Mouse (Mus musculus) kidney, embryonic 16.5 days (tissue): ENCODE results near the gene Dpy19l1. TPM values are rescaled to one million over a fixed set of nuclear protein-coding genes. Genes with fewer than 3 reads are reported as not detected.

ENCODE experiments used
- ATAC-seq: fragments of 200-750 bp; cut with Nextera tagmentation; 2 replicates; pipeline ENCODE4 v1.8.0; 2017; ENCODE audit warnings: moderate TSS enrichment; ENCODE audit not compliant: low FRiP score, low TSS enrichment
- H3K27ac ChIP-seq: fragments of 300-500 bp; sonication (generic); 2 replicates; pipeline ENCODE4 v1.5.1; 2014; ENCODE audit warnings: low read length
- H3K27me3 ChIP-seq: fragments of 300-500 bp; sonication (generic); 2 replicates; pipeline ENCODE4 v1.6.1; 2014; ENCODE audit warnings: low read length, control low read depth, mixed read lengths; ENCODE audit not compliant: insufficient read depth
- H3K36me3 ChIP-seq: fragments of 300-500 bp; sonication (generic); 2 replicates; pipeline ENCODE4 v1.6.1; 2014; ENCODE audit warnings: low read length, control low read depth, mixed read lengths; ENCODE audit not compliant: insufficient read depth
- H3K4me1 ChIP-seq: fragments of 300-500 bp; sonication (generic); 2 replicates; pipeline ENCODE4 v1.6.1; 2014; ENCODE audit warnings: low read length, control low read depth, mixed read lengths; ENCODE audit not compliant: insufficient read depth
- H3K4me2 ChIP-seq: fragments of 300-500 bp; sonication (generic); replicated peaks from 2 replicates; pipeline ENCODE4 v1.6.1; 2014; ENCODE audit warnings: low read depth, low read length
- H3K4me3 ChIP-seq: fragments of 300-500 bp; sonication (generic); 2 replicates; pipeline ENCODE4 v1.5.1; 2014; ENCODE audit warnings: mild to moderate bottlenecking, low read length
- H3K9ac ChIP-seq: fragments of 300-500 bp; sonication (generic); replicated peaks from 2 replicates; pipeline ENCODE4 v1.6.1; 2014; ENCODE audit warnings: low read length
- H3K9me3 ChIP-seq: fragments of 300-500 bp; sonication (generic); 2 replicates; pipeline ENCODE4 v1.6.1; 2016; ENCODE audit warnings: low read length, control low read depth
- WGBS: fragments of 180-500 bp; shearing (Covaris S2); extraction: QIAGEN DNeasy Blood & Tissue Kit; methylation state at CpG from one replicate; pipeline ENCODE4 v1.1.7; 2014; 5-methylcytosine and 5-hydroxymethylcytosine counted together
- polyA plus RNA-seq: library from polyadenylated mRNA; unstranded; fragments of >200 nt; fragmentation: Nextera tagmentation; extraction: Ambion mirVana; gene quantifications from 2 replicates; pipeline ENCODE4 v1.2.1, GENCODE M21; 2015

Gene Dpy19l1
- polyA plus RNA-seq, 1 experiment from 2014 or later: 8.1 TPM

GRCm38 (mm10) chr9:24429721-24430120 lies 73.2 kb downstream of the Dpy19l1 start:
- ATAC-seq: no peak
- Histone ChIP-seq H3K4me1 (0 out of 2 replicates have a peak, but pooled peaks cover 3% of the 10 kb centered on the region), H3K4me2 (no peak overlapping the region), H3K27me3 (no peaks in the 10 kb centered on the region), H3K9ac (no peak overlapping the region), H3K4me3 (no peak overlapping the region), H3K27ac (no peak overlapping the region), H3K36me3 (peaks cover 7% of the 10 kb centered on the region; the same call in 1 of the 2 replicates), H3K9me3 (no peaks in the 10 kb centered on the region)

- H3K27me3 ChIP-seq: no peaks in the 10 kb centered on the region
- no peak overlapping the region for H3K27ac ChIP-seq
- no peaks in the 10 kb centered on the region for H3K9me3 ChIP-seq
- H3K4me1 ChIP-seq: no peaks in the 10 kb centered on the region
- no peak overlapping the region for H3K9ac ChIP-seq
- 100% methylated on average over 1 of the region's 1 CpGs for WGBS
- no peak overlapping the region for H3K4me3 ChIP-seq
- ATAC-seq: no peak
- no peak overlapping the region for H3K4me2 ChIP-seq
- peaks cover 10% of the 10 kb centered on the region; the same call in 1 of the 2 replicates for H3K36me3 ChIP-seq
These were observed 77.3 kb downstream of the Dpy19l1 start for GRCm38 (mm10) chr9:24425679-24426078.

- Histone ChIP-seq H3K4me2 (no peak overlapping the region), H3K4me1 (no peaks in the 10 kb centered on the region), H3K27me3 (no peaks in the 10 kb centered on the region), H3K9me3 (no peaks in the 10 kb centered on the region), H3K36me3 (peaks cover 18% of the 10 kb centered on the region), H3K4me3 (no peak overlapping the region), H3K27ac (no peak overlapping the region), H3K9ac (no peak overlapping the region)
- 94% methylated on average over 8 of the region's 8 CpGs for WGBS
- ATAC-seq: no peak
These were observed 79.7 kb downstream of the Dpy19l1 start for GRCm38 (mm10) chr9:24423241-24423640.

- H3K4me2 ChIP-seq: no peak overlapping the region
- no peak overlapping the region for H3K4me3 ChIP-seq
- WGBS: 80% methylated on average over 1 of the region's 1 CpGs
- H3K27me3 ChIP-seq: no peaks in the 10 kb centered on the region
- peaks cover 18% of the 10 kb centered on the region for H3K36me3 ChIP-seq
- no peak for ATAC-seq
- no peaks in the 10 kb centered on the region for H3K4me1 ChIP-seq
- no peak overlapping the region for H3K9ac ChIP-seq
- H3K27ac ChIP-seq: no peak overlapping the region
- H3K9me3 ChIP-seq: no peaks in the 10 kb centered on the region
These were observed 81.1 kb downstream of the Dpy19l1 start for GRCm38 (mm10) chr9:24421888-24422287.

GRCm38 (mm10) chr9:24421221-24421620 lies 81.7 kb downstream of the Dpy19l1 start:
- H3K4me1 ChIP-seq: no peaks in the 10 kb centered on the region
- H3K4me2 ChIP-seq: no peak overlapping the region
- H3K9ac ChIP-seq: no peak overlapping the region
- no peaks in the 10 kb centered on the region for H3K9me3 ChIP-seq
- no peaks in the 10 kb centered on the region for H3K27me3 ChIP-seq
- 84% methylated on average over 3 of the region's 3 CpGs for WGBS
- no peak overlapping the region for H3K27ac ChIP-seq
- H3K36me3 ChIP-seq: peaks cover 18% of the 10 kb centered on the region
- H3K4me3 ChIP-seq: no peak overlapping the region
- ATAC-seq: no peak

- Histone ChIP-seq H3K4me2 (no peak overlapping the region), H3K27me3 (no peaks in the 10 kb centered on the region), H3K4me1 (no peaks in the 10 kb centered on the region), H3K9me3 (no peaks in the 10 kb centered on the region), H3K9ac (no peak overlapping the region), H3K4me3 (no peak overlapping the region), H3K36me3 (peaks cover 18% of the 10 kb centered on the region), H3K27ac (no peak overlapping the region)
- ATAC-seq: no peak
- WGBS: 97% methylated on average over 4 of the region's 4 CpGs
These were observed 82.8 kb downstream of the Dpy19l1 start for GRCm38 (mm10) chr9:24420144-24420543.

GRCm38 (mm10) chr9:24418281-24418680 lies 84.7 kb downstream of the Dpy19l1 start:
- 83% methylated on average over 5 of the region's 5 CpGs for WGBS
- H3K4me3 ChIP-seq: no peak overlapping the region

GRCm38 (mm10) chr9:24411483-24411882 lies 91.5 kb downstream of the Dpy19l1 start:
- H3K27me3 ChIP-seq: no peaks in the 10 kb centered on the region
- H3K9ac ChIP-seq: no peak overlapping the region
- H3K9me3 ChIP-seq: no peaks in the 10 kb centered on the region
- H3K4me1 ChIP-seq: no peaks in the 10 kb centered on the region
- no peak for ATAC-seq
- H3K36me3 ChIP-seq: peaks cover 10% of the 10 kb centered on the region
- no peak overlapping the region for H3K4me3 ChIP-seq
- WGBS: 94% methylated on average over 8 of the region's 8 CpGs
- H3K27ac ChIP-seq: no peak overlapping the region
- no peak overlapping the region for H3K4me2 ChIP-seq

More at GRCm38 (mm10) chr9:24418281-24418680, 84.7 kb downstream of the Dpy19l1 start:
- Histone ChIP-seq H3K9me3 (no peaks in the 10 kb centered on the region), H3K4me2 (no peak overlapping the region), H3K27ac (no peak overlapping the region), H3K4me1 (no peaks in the 10 kb centered on the region), H3K36me3 (peaks cover 24% of the 10 kb centered on the region), H3K27me3 (no peaks in the 10 kb centered on the region), H3K9ac (no peak overlapping the region)
- ATAC-seq: no peak

- WGBS: 84% methylated on average over 1 of the region's 1 CpGs
- no peak overlapping the region for H3K27ac ChIP-seq
- H3K4me2 ChIP-seq: no peak overlapping the region
- no peaks in the 10 kb centered on the region for H3K4me1 ChIP-seq
- no peaks in the 10 kb centered on the region for H3K27me3 ChIP-seq
- ATAC-seq: no peak
- no peaks in the 10 kb centered on the region for H3K9me3 ChIP-seq
- no peak overlapping the region for H3K4me3 ChIP-seq
- peaks cover 10% of the 10 kb centered on the region for H3K36me3 ChIP-seq
- H3K9ac ChIP-seq: no peak overlapping the region
These were observed 92.5 kb downstream of the Dpy19l1 start for GRCm38 (mm10) chr9:24410439-24410838.

GRCm38 (mm10) chr9:24407992-24408391 lies 94.9 kb downstream of the Dpy19l1 start:
- no peak for ATAC-seq
- H3K27me3 ChIP-seq: no peaks in the 10 kb centered on the region
- no peak overlapping the region for H3K27ac ChIP-seq
- H3K36me3 ChIP-seq: peaks cover 3% of the 10 kb centered on the region; the same call in 1 of the 2 replicates
- WGBS: 75% methylated on average over 3 of the region's 3 CpGs
- H3K4me1 ChIP-seq: no peaks in the 10 kb centered on the region
- no peak overlapping the region for H3K9ac ChIP-seq
- H3K4me3 ChIP-seq: no peak overlapping the region
- no peak overlapping the region for H3K4me2 ChIP-seq
- no peaks in the 10 kb centered on the region for H3K9me3 ChIP-seq
